Mouse (Mus musculus) midbrain, embryonic 16.5 days (tissue): ENCODE data around the gene Samsn1. TPM values are rescaled to one million over a fixed set of nuclear protein-coding genes. Genes with fewer than 3 reads are reported as not detected.

Experiments
- ATAC-seq: fragments of 200-750 bp; cut with Nextera tagmentation; 2 replicates; pipeline ENCODE4 v1.8.0; 2017; ENCODE audit warnings: moderate TSS enrichment
- H3K27ac ChIP-seq: fragments of 300-500 bp; sonication (generic); 2 replicates; pipeline ENCODE4 v1.5.1; 2014; ENCODE audit warnings: mild to moderate bottlenecking, low read length, mixed read lengths
- H3K27me3 ChIP-seq: fragments of 300-500 bp; sonication (generic); 2 replicates; pipeline ENCODE4 v1.6.1; 2014; ENCODE audit warnings: low read depth, low read length, mixed read lengths; ENCODE audit not compliant: control insufficient read depth, insufficient read depth
- H3K36me3 ChIP-seq: fragments of 300-500 bp; sonication (generic); 2 replicates; pipeline ENCODE4 v1.6.1; 2014; ENCODE audit warnings: mild to moderate bottlenecking, low read length, moderate library complexity, mixed read lengths; ENCODE audit not compliant: control insufficient read depth, insufficient read depth
- H3K4me1 ChIP-seq: fragments of 300-500 bp; sonication (generic); 2 replicates; pipeline ENCODE4 v1.6.1; 2014; ENCODE audit warnings: mild to moderate bottlenecking, low read length, mixed read lengths; ENCODE audit not compliant: control insufficient read depth, insufficient read depth
- H3K4me2 ChIP-seq: fragments of 300-500 bp; sonication (generic); 2 replicates; pipeline ENCODE4 v1.6.1; 2014; ENCODE audit warnings: mild to moderate bottlenecking, low read length, mixed read lengths
- H3K4me3 ChIP-seq: fragments of 300-500 bp; sonication (generic); 2 replicates; pipeline ENCODE4 v1.5.1; 2014; ENCODE audit warnings: low read depth, mild to moderate bottlenecking, low read length, moderate library complexity, mixed read lengths
- H3K9ac ChIP-seq: fragments of 300-500 bp; sonication (generic); 2 replicates; pipeline ENCODE4 v1.6.1; 2014; ENCODE audit warnings: low read depth, low read length, mixed read lengths
- H3K9me3 ChIP-seq: fragments of 300-500 bp; sonication (generic); replicated peaks from 2 replicates; pipeline ENCODE4 v1.6.1; 2014; ENCODE audit warnings: mild to moderate bottlenecking, low read length, mixed read lengths; ENCODE audit not compliant: control insufficient read depth, poor library complexity, severe bottlenecking
- WGBS: fragments of 180-500 bp; shearing (Covaris S2); extraction: QIAGEN DNeasy Blood & Tissue Kit; methylation state at CpG from one replicate; pipeline ENCODE4 v1.1.7; 2014; 5-methylcytosine and 5-hydroxymethylcytosine counted together
- polyA plus RNA-seq: library from polyadenylated mRNA; unstranded; fragments of >200 nt; fragmentation: Nextera tagmentation; extraction: Ambion mirVana; gene quantifications from 2 replicates; pipeline ENCODE4 v1.2.1, GENCODE M21; 2015

Samsn1 gene
- polyA plus RNA-seq, 1 experiment from 2014 or later: 1.1 TPM

- WGBS: 95% methylated on average over 3 of the region's 3 CpGs
- ATAC-seq: no peak
- peaks cover 2% of the 10 kb centered on the region; the same call in 1 of the 2 replicates for H3K4me1 ChIP-seq
- no peaks in the 10 kb centered on the region for H3K27me3 ChIP-seq
- H3K4me2 ChIP-seq: no peak overlapping the region
- no peaks in the 10 kb centered on the region for H3K36me3 ChIP-seq
- H3K9me3 ChIP-seq: no peaks in the 10 kb centered on the region
- no peak overlapping the region for H3K9ac ChIP-seq
- no peak overlapping the region for H3K4me3 ChIP-seq
- no peak overlapping the region for H3K27ac ChIP-seq
Measured at GRCm38 (mm10) chr16:76002870-76003572, 19.1 kb downstream of the Samsn1 start.

GRCm38 (mm10) chr16:76002287-76002686, 19.8 kb downstream of the Samsn1 start:
- H3K9ac ChIP-seq: no peak overlapping the region
- no peaks in the 10 kb centered on the region for H3K9me3 ChIP-seq
- ATAC-seq: no peak
- no peak overlapping the region for H3K4me2 ChIP-seq
- H3K27ac ChIP-seq: no peak overlapping the region
- no peaks in the 10 kb centered on the region for H3K27me3 ChIP-seq
- H3K4me1 ChIP-seq: peaks cover 2% of the 10 kb centered on the region; the same call in 1 of the 2 replicates
- H3K36me3 ChIP-seq: no peaks in the 10 kb centered on the region
- H3K4me3 ChIP-seq: no peak overlapping the region
- WGBS: 89% methylated on average over 12 of the region's 12 CpGs

GRCm38 (mm10) chr16:76001788-76002187, 20.3 kb downstream of the Samsn1 start:
- 62% methylated on average over 6 of the region's 6 CpGs for WGBS
- H3K27ac ChIP-seq: no peak overlapping the region
- ATAC-seq: no peak
- no peak overlapping the region for H3K4me2 ChIP-seq
- no peak overlapping the region for H3K4me3 ChIP-seq
- H3K9ac ChIP-seq: no peak overlapping the region
- no peaks in the 10 kb centered on the region for H3K27me3 ChIP-seq
- no peaks in the 10 kb centered on the region for H3K9me3 ChIP-seq
- H3K36me3 ChIP-seq: no peaks in the 10 kb centered on the region
- H3K4me1 ChIP-seq: peaks cover 2% of the 10 kb centered on the region; the same call in 1 of the 2 replicates

- no peak overlapping the region for H3K27ac ChIP-seq
- H3K9me3 ChIP-seq: no peaks in the 10 kb centered on the region
- H3K4me2 ChIP-seq: no peak overlapping the region
- WGBS: 87% methylated on average over 9 of the region's 9 CpGs
- no peak overlapping the region for H3K4me3 ChIP-seq
- no peaks in the 10 kb centered on the region for H3K36me3 ChIP-seq
- peaks cover 2% of the 10 kb centered on the region; the same call in 1 of the 2 replicates for H3K4me1 ChIP-seq
- H3K9ac ChIP-seq: no peak overlapping the region
- no peak for ATAC-seq
- H3K27me3 ChIP-seq: no peaks in the 10 kb centered on the region
Measured at GRCm38 (mm10) chr16:76000127-76000526, 22.0 kb downstream of the Samsn1 start.

- H3K9me3 ChIP-seq: no peaks in the 10 kb centered on the region
- ATAC-seq: no peak
- 84% methylated on average over 1 of the region's 1 CpGs for WGBS
Measured at GRCm38 (mm10) chr16:75990173-75990572, 31.9 kb downstream of the Samsn1 start.

GRCm38 (mm10) chr16:75983831-75984230, 38.2 kb downstream of the Samsn1 start:
- Histone ChIP-seq H3K27ac (no peak overlapping the region), H3K36me3 (no peaks in the 10 kb centered on the region; the same call in 1 of the 2 replicates), H3K9ac (no peak overlapping the region), H3K4me2 (no peak overlapping the region), H3K27me3 (no peaks in the 10 kb centered on the region), H3K4me1 (no peaks in the 10 kb centered on the region), H3K4me3 (no peak overlapping the region), H3K9me3 (peaks cover 8% of the 10 kb centered on the region; the same call in 1 of the 2 replicates)
- no peak for ATAC-seq
- WGBS: 93% methylated on average over 1 of the region's 1 CpGs

More at GRCm38 (mm10) chr16:75990173-75990572, 31.9 kb downstream of the Samsn1 start:
- no peak overlapping the region for H3K4me3 ChIP-seq
- no peak overlapping the region for H3K9ac ChIP-seq
- no peaks in the 10 kb centered on the region for H3K36me3 ChIP-seq
- no peaks in the 10 kb centered on the region for H3K4me1 ChIP-seq
- no peak overlapping the region for H3K4me2 ChIP-seq
- no peak overlapping the region for H3K27ac ChIP-seq
- H3K27me3 ChIP-seq: no peaks in the 10 kb centered on the region

GRCm38 (mm10) chr16:75979381-75979780, 42.7 kb downstream of the Samsn1 start:
- H3K9ac ChIP-seq: no peak overlapping the region
- H3K36me3 ChIP-seq: no peaks in the 10 kb centered on the region; the same call in 1 of the 2 replicates
- peaks cover 5% of the 10 kb centered on the region; the same call in 1 of the 2 replicates for H3K9me3 ChIP-seq
- ATAC-seq: no peak
- H3K4me2 ChIP-seq: no peak overlapping the region
- H3K4me3 ChIP-seq: no peak overlapping the region
- no peak overlapping the region for H3K27ac ChIP-seq
- H3K27me3 ChIP-seq: no peaks in the 10 kb centered on the region
- H3K4me1 ChIP-seq: no peaks in the 10 kb centered on the region

- Histone ChIP-seq H3K27me3 (no peaks in the 10 kb centered on the region), H3K27ac (no peak overlapping the region), H3K9ac (no peak overlapping the region), H3K4me2 (no peak overlapping the region), H3K36me3 (no peaks in the 10 kb centered on the region), H3K4me1 (no peaks in the 10 kb centered on the region), H3K4me3 (no peak overlapping the region), H3K9me3 (no peaks in the 10 kb centered on the region)
- 89% methylated on average over 5 of the region's 5 CpGs for WGBS
- ATAC-seq: no peak
Measured at GRCm38 (mm10) chr16:75977798-75978197, 44.3 kb downstream of the Samsn1 start.

GRCm38 (mm10) chr16:75975682-75976332, 46.3 kb downstream of the Samsn1 start:
- Histone ChIP-seq H3K9me3 (no peaks in the 10 kb centered on the region), H3K9ac (no peak overlapping the region), H3K4me3 (no peak overlapping the region)

More at GRCm38 (mm10) chr16:75975682-75976332, 46.3 kb downstream of the Samsn1 start:
- Histone ChIP-seq H3K36me3 (no peaks in the 10 kb centered on the region), H3K4me2 (no peak overlapping the region), H3K27me3 (no peaks in the 10 kb centered on the region), H3K27ac (no peak overlapping the region), H3K4me1 (no peaks in the 10 kb centered on the region)
- no peak for ATAC-seq
- 86% methylated on average over 11 of the region's 11 CpGs for WGBS
